Mouse (Mus musculus) forebrain, embryonic 11.5 days (tissue): ENCODE data around the gene Tm9sf4. TPM values are rescaled to one million over a fixed set of nuclear protein-coding genes. Genes with fewer than 3 reads are reported as not detected.

Experiments used
- ATAC-seq: fragments of 200-750 bp; cut with Nextera tagmentation; replicated peaks from 2 replicates; pipeline ENCODE4 v1.8.0; 2017; ENCODE audit warnings: moderate TSS enrichment; ENCODE audit not compliant: low FRiP score
- DNase-seq: peaks from one replicate; pipeline ENCODE4 v3.0.0-alpha.2; 2017; ENCODE audit warnings: low spot score
- H3K27ac ChIP-seq: fragments of 300-500 bp; sonication (generic); 2 replicates; pipeline ENCODE4 v1.5.1; 2014; ENCODE audit warnings: low read depth, low read length
- H3K27me3 ChIP-seq: fragments of 300-500 bp; sonication (generic); 2 replicates; pipeline ENCODE4 v1.6.1; 2014; ENCODE audit warnings: mild to moderate bottlenecking, low read length, mixed read lengths; ENCODE audit not compliant: control insufficient read depth, insufficient read depth
- H3K36me3 ChIP-seq: fragments of 300-500 bp; sonication (generic); 2 replicates; pipeline ENCODE4 v1.6.1; 2014; ENCODE audit warnings: mild to moderate bottlenecking, low read length, moderate library complexity, mixed read lengths; ENCODE audit not compliant: control insufficient read depth, insufficient read depth
- H3K4me1 ChIP-seq: fragments of 300-500 bp; sonication (generic); replicated peaks from 2 replicates; pipeline ENCODE4 v1.6.1; 2014; ENCODE audit warnings: low read length, mixed read lengths; ENCODE audit not compliant: control insufficient read depth, insufficient read depth
- H3K4me2 ChIP-seq: fragments of 300-500 bp; sonication (generic); 2 replicates; pipeline ENCODE4 v1.6.1; 2014; ENCODE audit warnings: low read depth, mild to moderate bottlenecking, low read length, moderate library complexity, mixed read lengths; ENCODE audit not compliant: severe bottlenecking
- H3K4me3 ChIP-seq: fragments of 300-500 bp; sonication (generic); 2 replicates; pipeline ENCODE4 v1.5.1; 2014; ENCODE audit warnings: low read depth, low read length
- H3K9ac ChIP-seq: fragments of 300-500 bp; sonication (generic); 2 replicates; pipeline ENCODE4 v1.6.1; 2014; ENCODE audit warnings: low read length
- H3K9me3 ChIP-seq: fragments of 300-500 bp; sonication (generic); 2 replicates; pipeline ENCODE4 v1.6.1; 2016; ENCODE audit warnings: low read length, mixed read lengths; ENCODE audit not compliant: control insufficient read depth
- WGBS: fragments of 180-500 bp; shearing (Covaris S2); extraction: QIAGEN DNeasy Blood & Tissue Kit; methylation state at CpG from one replicate; pipeline ENCODE4 v1.1.7; 2014; 5-methylcytosine and 5-hydroxymethylcytosine counted together
- polyA plus RNA-seq: library from polyadenylated mRNA; unstranded; fragments of >200 nt; fragmentation: Nextera tagmentation; extraction: Ambion mirVana; gene quantifications from 2 replicates; pipeline ENCODE4 v1.2.1, GENCODE M21; 2014

Tm9sf4 gene
- polyA plus RNA-seq, 1 experiment from 2014 or later, result 79.4 TPM

DNA sequence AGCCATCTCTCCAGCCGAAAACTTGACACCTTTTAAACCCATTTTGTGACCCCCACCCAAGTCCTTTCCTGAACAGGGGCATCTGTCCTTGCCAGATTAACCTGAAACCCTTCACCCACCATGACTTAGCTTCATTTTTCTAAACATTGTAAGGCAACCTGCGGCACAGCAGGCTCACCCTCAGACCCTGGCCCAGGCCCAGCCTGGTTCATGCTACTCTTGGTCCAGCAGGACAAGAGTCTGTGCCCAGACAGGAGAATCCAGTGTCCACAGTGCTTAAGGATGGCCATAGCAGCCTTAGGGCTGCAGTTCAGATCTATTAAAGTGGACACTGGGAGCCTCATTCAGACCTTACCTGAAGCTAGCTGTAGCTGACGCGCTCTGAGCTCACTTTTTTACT lies 52.2 kb downstream of the Tm9sf4 start:
- no peaks in the 10 kb centered on the region; the same call in 1 of the 2 replicates for H3K36me3 ChIP-seq
- H3K4me3 ChIP-seq, result no peak overlapping the region
- H3K4me2 ChIP-seq, result no peak overlapping the region
- no peaks in the 10 kb centered on the region for H3K4me1 ChIP-seq
- no peaks in the 10 kb centered on the region for H3K9me3 ChIP-seq
- 93% methylated on average over 4 of the region's 4 CpGs for WGBS
- no peaks in the 10 kb centered on the region for H3K27me3 ChIP-seq
- no peak overlapping the region for H3K9ac ChIP-seq
- ATAC-seq, result no peak
- H3K27ac ChIP-seq, result no peak overlapping the region
- DNase-seq, result no peak

GRCm38 (mm10) chr2:153214771-153215259 lies 53.7 kb downstream of the Tm9sf4 start:
- H3K4me2 ChIP-seq, result no peak overlapping the region
- ATAC-seq (no peak), DNase-seq (no peak)
- WGBS, result 74% methylated on average over 6 of the region's 6 CpGs
- no peak overlapping the region for H3K9ac ChIP-seq
- H3K27ac ChIP-seq, result no peak overlapping the region
- H3K4me1 ChIP-seq, result no peaks in the 10 kb centered on the region
- no peaks in the 10 kb centered on the region for H3K27me3 ChIP-seq
- H3K36me3 ChIP-seq, result no peaks in the 10 kb centered on the region
- no peak overlapping the region for H3K4me3 ChIP-seq
- H3K9me3 ChIP-seq, result no peaks in the 10 kb centered on the region

- Histone ChIP-seq H3K27ac (no peak overlapping the region), H3K27me3 (no peaks in the 10 kb centered on the region), H3K9ac (no peak overlapping the region), H3K4me2 (no peak overlapping the region), H3K4me3 (no peak overlapping the region), H3K36me3 (no peaks in the 10 kb centered on the region), H3K9me3 (no peaks in the 10 kb centered on the region), H3K4me1 (no peaks in the 10 kb centered on the region)
- DNase-seq (no peak), ATAC-seq (no peak)
- 88% methylated on average over 4 of the region's 4 CpGs for WGBS
Observed at GRCm38 (mm10) chr2:153215421-153215820, 54.3 kb downstream of the Tm9sf4 start.

DNA sequence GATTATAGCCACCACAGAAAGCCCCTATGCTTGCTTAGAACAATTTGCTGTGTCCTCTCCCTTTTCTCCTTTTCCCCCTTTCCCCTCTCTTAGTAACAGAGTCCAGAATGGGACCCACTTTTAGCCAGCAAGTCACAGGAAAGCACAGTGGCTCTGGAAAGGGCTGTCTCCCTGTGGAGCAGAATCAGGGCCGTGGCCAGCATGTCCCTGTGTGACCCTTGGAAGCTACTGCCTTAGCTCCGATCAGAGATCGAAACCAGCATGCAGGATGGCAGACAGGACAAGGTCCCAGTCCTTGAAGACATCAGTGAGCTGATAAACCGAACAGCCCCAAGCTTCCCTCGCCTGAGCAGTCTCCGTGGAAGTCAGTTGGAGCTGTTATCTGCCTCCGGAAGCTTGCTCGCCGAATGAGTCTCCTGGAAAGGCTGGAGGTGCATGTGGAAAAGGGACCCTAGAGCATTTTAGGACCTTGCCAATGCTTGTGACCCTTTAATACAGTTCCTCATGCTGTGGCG lies 56.8 kb downstream of the Tm9sf4 start:
- H3K9ac ChIP-seq, result no peak overlapping the region
- WGBS, result 92% methylated on average over 10 of the region's 10 CpGs
- H3K4me2 ChIP-seq, result no peak overlapping the region
- no peak overlapping the region for H3K4me3 ChIP-seq
- no peaks in the 10 kb centered on the region for H3K27me3 ChIP-seq
- H3K4me1 ChIP-seq, result no peaks in the 10 kb centered on the region
- H3K9me3 ChIP-seq, result no peaks in the 10 kb centered on the region
- DNase-seq (no peak), ATAC-seq (no peak)
- no peaks in the 10 kb centered on the region for H3K36me3 ChIP-seq
- no peak overlapping the region for H3K27ac ChIP-seq

- 72% methylated on average over 3 of the region's 3 CpGs for WGBS
- Histone ChIP-seq H3K9ac (no peak overlapping the region), H3K9me3 (no peaks in the 10 kb centered on the region), H3K36me3 (no peaks in the 10 kb centered on the region), H3K4me3 (no peak overlapping the region), H3K27me3 (no peaks in the 10 kb centered on the region), H3K27ac (no peak overlapping the region), H3K4me2 (no peak overlapping the region), H3K4me1 (no peaks in the 10 kb centered on the region)
- ATAC-seq (no peak), DNase-seq (no peak)
Observed at GRCm38 (mm10) chr2:153218516-153218915, 57.4 kb downstream of the Tm9sf4 start.

DNA sequence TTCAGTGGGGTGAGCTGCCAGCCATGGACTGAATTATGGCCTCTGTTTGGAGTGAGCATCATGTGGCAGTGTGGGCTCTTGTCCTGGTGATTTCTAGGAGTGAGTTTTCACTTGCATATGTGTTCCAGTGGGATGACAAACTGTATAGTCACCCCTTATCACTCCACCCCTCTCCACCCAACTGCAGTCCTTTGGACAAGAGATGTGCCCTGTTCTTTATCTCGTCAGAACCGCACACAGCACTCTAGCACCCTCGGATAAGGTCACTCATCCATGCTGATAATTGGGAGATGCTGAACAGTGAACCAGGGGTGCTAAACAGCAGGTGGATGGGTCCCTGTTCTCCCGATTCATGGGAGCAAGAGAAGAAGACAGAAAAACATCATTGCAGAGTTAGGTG lies 60.5 kb downstream of the Tm9sf4 start:
- no peaks in the 10 kb centered on the region for H3K27me3 ChIP-seq
- H3K27ac ChIP-seq, result no peak overlapping the region
- no peaks in the 10 kb centered on the region for H3K9me3 ChIP-seq
- H3K4me3 ChIP-seq, result no peak overlapping the region
- H3K4me2 ChIP-seq, result no peak overlapping the region
- ATAC-seq (no peak), DNase-seq (no peak)
- H3K36me3 ChIP-seq, result no peaks in the 10 kb centered on the region
- H3K4me1 ChIP-seq, result no peaks in the 10 kb centered on the region; the same call in 1 of the 2 replicates
- H3K9ac ChIP-seq, result no peak overlapping the region
- 93% methylated on average over 4 of the region's 4 CpGs for WGBS

- Histone ChIP-seq H3K9me3 (no peaks in the 10 kb centered on the region), H3K4me3 (no peak overlapping the region), H3K4me2 (no peak overlapping the region), H3K9ac (no peak overlapping the region), H3K27me3 (no peaks in the 10 kb centered on the region), H3K4me1 (no peaks in the 10 kb centered on the region; the same call in 1 of the 2 replicates), H3K27ac (no peak overlapping the region), H3K36me3 (no peaks in the 10 kb centered on the region)
- ATAC-seq, result no peak
- no peak for DNase-seq
Observed at GRCm38 (mm10) chr2:153222130-153222529, 61.0 kb downstream of the Tm9sf4 start.

- Histone ChIP-seq H3K9ac (no peak overlapping the region), H3K4me2 (no peak overlapping the region), H3K4me1 (no peaks in the 10 kb centered on the region; the same call in 1 of the 2 replicates), H3K9me3 (no peaks in the 10 kb centered on the region), H3K36me3 (no peaks in the 10 kb centered on the region), H3K27ac (no peak overlapping the region), H3K4me3 (no peak overlapping the region), H3K27me3 (no peaks in the 10 kb centered on the region)
- 97% methylated on average over 2 of the region's 2 CpGs for WGBS
- no peak for ATAC-seq
- DNase-seq, result no peak
Observed at GRCm38 (mm10) chr2:153222566-153222965, 61.5 kb downstream of the Tm9sf4 start.

DNA sequence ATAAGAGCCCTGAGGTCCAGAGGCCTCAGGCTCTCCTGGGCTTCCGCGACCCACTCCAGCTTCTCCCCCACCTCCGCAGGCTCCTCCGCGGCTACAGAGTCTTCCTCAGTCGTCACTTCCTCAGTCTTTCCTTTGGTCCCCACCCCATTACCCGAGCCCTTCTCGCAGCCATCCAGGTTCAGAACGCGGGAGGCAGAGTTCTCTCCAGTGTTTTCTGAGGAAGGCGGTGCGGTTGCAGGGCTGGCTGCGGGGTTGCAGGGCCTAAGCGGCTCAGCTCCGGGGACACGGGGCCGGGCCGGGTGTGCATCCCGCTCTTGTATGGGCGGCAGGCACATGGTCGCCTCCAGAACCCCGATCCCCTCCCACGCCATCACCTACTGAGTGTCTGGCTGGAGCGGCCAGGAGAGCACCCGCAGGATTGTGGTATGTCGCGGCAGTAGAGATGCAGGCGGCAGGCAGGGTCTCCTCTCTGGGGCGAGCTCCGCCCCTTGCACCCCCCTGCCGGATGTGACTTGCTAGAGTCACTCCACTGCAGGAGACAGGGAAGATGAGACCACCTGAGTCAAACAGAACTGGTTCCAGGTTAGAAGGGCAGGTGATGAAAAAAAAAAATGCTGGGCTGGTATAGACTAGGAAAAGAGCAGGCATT lies 64.0 kb downstream of the Tm9sf4 start, which contains the start of gene Tspyl3:
Tspyl3 (minus strand) TSS at position 496 of the 649 bp plus-strand sequence.
- ATAC-seq (peak; percentile 58; the same call in 1 of the 2 replicates), DNase-seq (peak; percentile 72)
- Histone ChIP-seq H3K9ac (peak within 1 kb of the TSS; percentile 61), H3K27me3 (no peaks in the 10 kb centered on the region), H3K4me2 (peak within 1 kb of the TSS; percentile 56), H3K9me3 (no peaks in the 10 kb centered on the region), H3K4me3 (peak within 1 kb of the TSS; percentile 31), H3K36me3 (peaks cover 2% of the 10 kb centered on the region; the same call in 1 of the 2 replicates), H3K27ac (no peak within 1 kb of the TSS), H3K4me1 (no peaks in the 10 kb centered on the region; the same call in 1 of the 2 replicates)
- WGBS, result 2% methylated on average over 31 of the region's 31 CpGs
